ENCODE assay signal across 26 mouse cellular contexts in the genomic region with DNA sequence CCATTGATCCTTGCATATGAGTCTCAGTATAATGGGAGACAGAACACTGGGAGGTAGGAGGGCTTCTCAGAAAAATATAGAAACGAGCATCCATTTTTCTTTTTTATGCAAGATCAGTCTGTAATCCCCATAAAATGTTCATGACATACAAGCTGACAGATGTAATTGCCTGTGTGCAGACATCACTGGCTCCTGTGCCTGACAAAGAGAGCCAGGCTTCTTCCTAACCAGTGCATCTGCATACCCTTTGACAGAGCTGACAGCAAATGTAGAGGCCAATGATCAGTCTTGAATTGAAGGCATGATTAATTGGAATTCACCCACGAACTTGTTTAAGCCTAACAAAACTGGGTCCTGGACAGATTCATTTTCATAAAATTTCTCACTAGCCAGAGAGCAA.
"Had no signal": no experiment of that assay in that cellular context is flagged by ENCODE, and none has a peak within 500 bp of the region (broad histone marks: within the 10 kb centered on the region; RNA-seq: fewer than 3 reads in every experiment).

No protein-coding gene starts in this region.

- H3K9me3 ChIP-seq: heart, embryonic 10.5 days; heart, embryonic 12.5 days; hindbrain, embryonic 10.5 days; intestine, embryonic 15.5 days; limb, embryonic 10.5 days; limb, embryonic 12.5 days; liver, embryonic 13.5 days had no signal

- H3K27ac ChIP-seq: gastrocnemius, adult 2 months; heart, embryonic 10.5 days; hindbrain, embryonic 10.5 days; hindbrain, embryonic 14.5 days; intestine, embryonic 15.5 days; layer of hippocampus, adult 2 months; left cerebral cortex, adult 2 months; limb, embryonic 10.5 days; limb, embryonic 12.5 days; liver, embryonic 13.5 days had no signal

- H3K36me3 ChIP-seq: heart, embryonic 10.5 days; heart, embryonic 12.5 days; hindbrain, embryonic 10.5 days; intestine, embryonic 15.5 days; limb, embryonic 10.5 days; limb, embryonic 12.5 days; liver, embryonic 13.5 days had no signal

- ATAC-seq: hindbrain, embryonic 16.5 days; inflammation-experienced regulatory T-cells, adult 6 months; intestine, embryonic 15.5 days; intestine, postnatal 0 days had no signal

- H3K4me2 ChIP-seq: heart, embryonic 12.5 days; hindbrain, embryonic 14.5 days; intestine, embryonic 15.5 days; limb, embryonic 12.5 days; liver, embryonic 11.5 days; liver, embryonic 13.5 days had no signal

- DNase-seq: gastrocnemius, adult 2 months; gastrocnemius, postnatal 10 days; gastrocnemius, postnatal 25 days; heart, adult 18-20 months; heart, postnatal 10 days; heart, postnatal 4 days; kidney, adult 18-20 months; kidney, adult 8-10 months; kidney, postnatal 10 days; kidney, postnatal 25 days; kidney, postnatal 4 days; liver; liver, embryonic 13.5 days had no signal

- H3K27me3 ChIP-seq: heart, embryonic 12.5 days; intestine, embryonic 15.5 days; limb, embryonic 12.5 days; liver, embryonic 13.5 days had no signal

- H3K9ac ChIP-seq: heart, embryonic 12.5 days; hindbrain, embryonic 14.5 days; intestine, embryonic 15.5 days; limb, embryonic 12.5 days; liver, embryonic 13.5 days had no signal

- H3K4me1 ChIP-seq: heart, embryonic 10.5 days; heart, embryonic 12.5 days; intestine, embryonic 15.5 days; limb, embryonic 10.5 days; limb, embryonic 12.5 days; liver, embryonic 13.5 days had no signal

- H3K4me3 ChIP-seq: gastrocnemius, adult 2 months; heart, embryonic 10.5 days; heart, embryonic 12.5 days; hindbrain, embryonic 10.5 days; intestine, embryonic 15.5 days; layer of hippocampus, adult 2 months; left cerebral cortex, adult 2 months; limb, embryonic 10.5 days; limb, embryonic 12.5 days; liver, embryonic 13.5 days had no signal
